Mouse (Mus musculus) heart, adult 11 months (tissue): ENCODE data around the gene Dusp28.

Source experiments
- DNase-seq: peaks from one replicate; pipeline ENCODE4 v3.0.0; 2022

The Dusp28 gene

DNA sequence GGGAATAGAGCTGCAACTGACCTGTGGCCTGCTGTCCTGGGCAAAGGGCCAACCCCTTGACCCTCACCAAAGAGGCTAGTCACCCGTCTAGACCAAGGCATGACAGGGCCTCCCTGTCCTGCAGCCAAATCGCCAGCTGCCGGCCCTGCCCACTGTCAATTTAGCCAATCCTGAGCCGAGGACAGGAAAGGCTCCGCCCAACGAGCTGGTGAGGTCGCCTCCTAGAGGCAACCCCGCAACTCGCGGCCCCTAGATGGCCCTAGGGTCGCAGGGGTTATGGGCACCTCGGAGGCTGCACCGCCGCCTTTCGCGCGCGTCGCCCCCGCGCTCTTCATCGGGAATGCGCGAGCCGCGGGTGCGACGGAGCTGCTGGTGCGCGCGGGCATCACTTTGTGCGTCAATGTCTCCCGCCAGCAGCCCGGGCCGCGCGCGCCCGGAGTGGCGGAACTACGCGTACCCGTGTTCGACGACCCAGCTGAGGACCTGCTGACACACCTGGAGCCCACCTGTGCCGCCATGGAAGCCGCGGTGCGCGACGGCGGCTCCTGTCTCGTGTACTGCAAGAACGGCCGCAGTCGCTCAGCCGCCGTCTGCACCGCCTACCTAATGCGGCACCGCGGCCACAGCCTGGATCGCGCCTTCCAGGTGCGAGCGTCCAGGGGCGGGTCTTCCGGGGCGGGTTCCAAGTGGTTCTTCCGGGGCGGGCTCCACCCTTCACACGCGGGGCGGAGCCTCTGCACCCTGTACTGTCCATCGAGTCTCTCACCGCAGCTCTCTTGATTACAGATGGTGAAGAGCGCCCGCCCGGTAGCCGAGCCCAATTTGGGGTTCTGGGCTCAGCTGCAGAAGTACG is at the start of gene Dusp28:
TSS of gene Dusp28 (plus strand) at position 203 of the 853 bp plus-strand sequence.
- peak; percentile 100 for DNase-seq

DNA sequence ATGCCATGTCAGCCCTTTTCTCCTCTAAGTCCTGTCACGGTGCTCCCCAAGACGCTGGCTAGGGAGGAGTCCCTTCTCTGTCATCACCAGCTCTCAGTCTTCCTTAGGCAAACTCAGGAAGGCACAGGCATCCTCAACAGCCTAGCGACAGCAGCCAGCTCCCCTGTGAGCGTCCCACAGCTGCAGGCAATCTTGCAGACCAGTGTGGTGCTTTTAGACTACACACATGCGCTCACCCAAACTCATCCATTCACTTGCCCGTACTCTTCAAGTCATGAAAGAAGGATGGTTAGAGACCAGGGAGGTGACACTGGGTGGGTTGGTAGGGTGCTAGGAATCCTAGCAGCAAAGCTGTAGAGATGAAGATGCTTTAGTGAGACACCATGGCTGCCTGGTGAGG is 45.3 kb upstream of the Dusp28 start:
- DNase-seq = no peak

DNA sequence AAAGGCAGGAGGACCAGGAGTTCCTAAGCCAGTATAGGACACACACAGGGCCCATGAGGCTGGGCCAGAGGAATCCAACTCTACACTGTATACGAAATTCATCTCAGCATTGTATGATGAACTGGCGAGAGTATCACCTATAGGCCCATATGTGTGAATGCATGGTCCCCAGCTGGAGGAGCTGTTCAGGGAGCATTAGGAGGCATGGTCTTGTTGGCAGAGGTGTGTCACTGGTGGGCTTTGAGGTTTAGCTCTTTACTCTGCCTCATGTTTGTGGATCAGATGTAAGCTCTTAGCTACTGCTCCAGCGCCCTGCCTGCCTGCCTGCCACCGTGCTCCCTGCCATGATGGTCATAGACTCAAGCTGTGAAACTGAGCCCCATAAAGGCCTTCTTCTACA is 43.5 kb upstream of the Dusp28 start:
- no peak for DNase-seq

- DNase-seq = no peak
Measured at GRCm38 (mm10) chr1:92866170-92866569, 40.6 kb upstream of the Dusp28 start.

GRCm38 (mm10) chr1:92869985-92870384 is 36.8 kb upstream of the Dusp28 start:
- no peak for DNase-seq

DNA sequence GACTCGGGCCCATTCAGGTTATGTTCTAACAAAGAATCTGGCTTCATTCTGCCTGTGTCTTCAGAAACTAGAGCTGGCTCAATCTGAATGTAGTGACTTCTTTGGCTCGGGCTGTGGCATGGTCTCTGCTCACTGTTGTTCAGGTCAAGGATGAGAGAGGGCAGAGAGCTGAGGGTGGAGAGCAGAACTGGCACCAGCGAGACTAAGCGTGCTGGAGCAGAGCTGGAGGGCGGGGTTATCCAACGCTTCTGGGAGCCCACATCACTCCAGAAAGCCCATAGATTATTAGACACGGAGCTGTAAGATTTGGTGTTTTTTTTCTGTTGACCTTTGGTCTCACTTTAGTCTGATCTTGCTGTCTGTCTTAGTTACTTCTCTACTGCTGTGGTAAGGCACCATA is 34.1 kb upstream of the Dusp28 start:
- DNase-seq = no peak

GRCm38 (mm10) chr1:92874011-92874410 is 32.8 kb upstream of the Dusp28 start:
- DNase-seq = no peak

GRCm38 (mm10) chr1:92875360-92876111 is 31.2 kb upstream of the Dusp28 start:
- no peak for DNase-seq

GRCm38 (mm10) chr1:92877431-92877978 is 29.3 kb upstream of the Dusp28 start:
- DNase-seq = no peak

DNA sequence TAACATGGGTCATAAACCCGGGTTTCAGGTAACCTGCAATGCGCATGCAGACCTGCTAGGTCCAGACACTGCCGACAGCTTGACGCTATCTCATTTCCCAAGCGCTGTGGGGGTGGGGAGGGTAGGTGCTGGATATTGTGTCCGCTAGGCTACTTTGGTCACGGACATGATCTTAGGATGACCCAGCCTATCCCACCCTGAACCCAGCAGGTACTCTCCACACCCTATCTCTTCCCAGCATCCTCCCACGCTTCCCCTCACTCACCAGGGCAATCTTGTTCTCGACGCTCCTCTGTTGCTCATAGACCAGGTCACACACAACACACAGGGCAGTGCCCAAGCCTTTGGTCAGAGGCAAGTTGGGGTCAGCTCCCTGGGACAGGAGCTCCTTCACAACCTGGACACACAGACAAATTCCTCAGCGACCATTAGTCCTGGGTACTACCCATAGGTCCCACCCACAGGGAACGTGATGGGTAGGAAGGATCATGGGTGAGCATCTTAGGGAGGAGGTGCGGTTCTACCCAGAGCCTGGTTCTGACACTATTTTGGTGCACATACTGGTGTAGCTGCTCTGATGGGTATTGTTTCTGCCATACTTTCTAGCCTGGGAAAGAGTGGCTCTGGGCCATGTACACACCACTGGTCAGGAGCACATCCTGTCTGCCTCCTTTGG is 28.6 kb upstream of the Dusp28 start:
- no peak for DNase-seq

DNA sequence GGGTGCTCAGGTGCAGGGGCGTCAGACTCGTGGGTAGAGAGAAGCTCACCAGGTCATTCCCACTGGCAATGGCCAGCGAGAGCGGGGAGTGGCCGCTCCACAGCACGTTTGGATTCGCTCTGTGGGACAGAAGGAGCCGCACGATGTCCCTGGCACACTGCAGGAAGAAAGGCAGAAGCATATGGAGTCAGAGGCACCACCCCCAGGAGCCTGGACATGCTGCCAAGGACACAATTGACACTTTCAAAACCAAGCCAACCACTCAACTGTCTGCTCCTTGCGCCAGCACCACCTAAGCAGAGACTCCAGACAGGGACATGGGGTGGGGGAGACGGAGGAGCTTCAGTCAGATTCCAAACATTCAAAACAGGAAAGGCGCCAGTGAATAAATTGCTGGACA is 27.5 kb upstream of the Dusp28 start:
- no peak for DNase-seq

DNA sequence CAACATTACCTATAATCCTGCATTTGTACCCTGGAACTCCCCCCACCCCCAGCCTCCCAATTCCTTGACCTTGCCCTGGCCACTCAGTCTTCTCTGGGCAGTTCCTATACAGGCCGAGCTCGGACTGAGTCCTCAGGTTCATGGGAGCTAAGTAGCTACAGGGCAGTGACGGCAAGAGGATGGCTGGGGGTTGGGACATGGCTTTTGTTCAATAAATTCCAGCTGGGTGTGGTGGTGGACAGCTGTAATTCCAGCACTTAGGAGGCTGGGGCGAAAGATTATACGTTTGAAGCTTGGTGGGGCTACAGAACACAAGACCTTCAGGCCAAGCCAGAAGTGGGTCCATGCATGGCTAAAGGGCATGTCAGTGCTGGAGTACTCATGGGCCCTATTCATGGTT is 26.7 kb upstream of the Dusp28 start:
- DNase-seq = no peak

GRCm38 (mm10) chr1:92881982-92882381 is 24.8 kb upstream of the Dusp28 start:
- DNase-seq = no peak

DNA sequence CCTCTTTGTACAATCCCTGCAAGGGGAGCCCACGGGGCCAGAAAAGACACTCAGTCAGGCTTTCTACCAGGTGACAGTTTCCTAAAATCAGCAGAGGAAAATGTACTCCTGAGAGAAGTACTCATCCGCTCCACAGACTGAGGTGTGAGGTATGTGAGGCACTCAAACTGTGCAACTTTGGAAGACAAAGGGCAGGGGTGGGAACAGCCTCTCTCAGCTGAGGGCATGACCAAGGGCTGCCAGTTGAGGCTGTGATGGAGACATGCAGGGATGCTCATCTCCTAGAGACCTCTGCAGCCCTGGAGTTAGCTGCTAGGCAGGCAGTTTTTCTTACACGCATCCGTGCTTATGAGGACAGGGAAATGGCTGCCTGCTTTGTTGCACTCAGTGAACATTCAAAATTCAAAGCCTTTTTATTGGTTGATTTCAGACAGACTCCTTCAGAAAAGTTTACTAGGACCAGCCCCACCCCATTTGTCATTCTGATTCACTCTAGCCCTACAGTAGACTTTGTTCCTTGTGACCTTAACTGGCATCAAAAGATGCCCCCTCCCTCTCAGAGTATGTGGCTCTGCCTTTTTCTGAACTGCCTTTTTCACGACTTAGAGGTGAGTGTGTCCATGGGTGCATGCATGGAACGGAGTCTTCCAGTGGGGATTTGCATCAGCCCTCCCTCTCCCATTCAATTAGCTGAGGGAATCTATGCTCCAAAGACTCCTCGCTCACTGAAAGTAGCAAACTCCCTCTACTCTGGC is 17.7 kb upstream of the Dusp28 start:
- no peak for DNase-seq

GRCm38 (mm10) chr1:92892791-92893190 is 14.0 kb upstream of the Dusp28 start:
- no peak for DNase-seq

DNA sequence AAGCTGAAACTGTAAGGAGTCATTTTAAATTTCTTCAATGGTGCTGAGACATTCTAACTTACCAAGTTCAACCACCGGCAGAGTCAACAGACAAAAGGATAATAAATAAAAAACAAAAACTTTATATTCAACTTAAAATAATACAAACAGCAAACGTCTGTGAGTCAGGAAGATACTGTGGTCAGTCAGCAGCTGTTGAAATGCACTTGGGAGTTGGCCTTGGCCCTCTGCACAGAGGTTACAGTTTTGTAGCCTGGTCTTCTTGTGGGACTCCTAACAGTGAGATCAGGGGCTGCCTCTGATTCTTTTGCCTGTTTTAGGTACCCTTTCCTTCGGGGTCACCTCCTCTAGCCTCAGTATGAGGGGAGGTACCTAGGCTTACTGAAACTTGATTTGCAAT is 12.9 kb upstream of the Dusp28 start:
- DNase-seq = no peak

GRCm38 (mm10) chr1:92895089-92895488 is 11.7 kb upstream of the Dusp28 start:
- no peak for DNase-seq

DNA sequence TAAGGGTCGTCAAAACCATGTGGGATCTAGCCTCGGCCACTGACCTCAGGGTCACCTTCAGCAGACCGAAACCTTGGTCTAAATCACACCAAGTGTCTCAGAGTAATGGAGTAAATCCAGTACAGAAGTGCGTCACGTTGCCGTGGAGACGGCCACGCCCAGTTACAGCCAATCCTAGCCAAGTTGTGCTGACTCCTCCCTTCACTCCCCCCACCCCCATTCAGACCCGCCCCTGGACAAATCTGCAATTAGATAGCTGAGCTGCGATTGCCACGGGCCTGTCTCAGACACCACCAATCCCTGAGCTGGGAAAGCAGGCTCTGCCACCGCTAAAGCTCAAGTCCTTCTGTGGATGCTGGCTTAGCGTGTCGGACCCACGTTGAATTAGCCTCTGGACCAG is 4.0 kb upstream of the Dusp28 start, which contains the start of gene Ankmy1:
TSS of gene Ankmy1 (minus strand) at position 121 of the 400 bp plus-strand sequence.
- DNase-seq = no peak

GRCm38 (mm10) chr1:92903627-92904026 is 3.2 kb upstream of the Dusp28 start:
- no peak for DNase-seq

- peak; percentile 91 for DNase-seq
Measured at GRCm38 (mm10) chr1:92905703-92906310, 974 bp upstream of the Dusp28 start.

- DNase-seq = peak; percentile 91
Measured at GRCm38 (mm10) chr1:92907632-92908360, 1.0 kb downstream of the Dusp28 start.
